Mouse (Mus musculus) left cerebral cortex, postnatal 25 days (tissue): ENCODE measurements at regions not wholly inside any gene's neighbourhood (a gene's known extent, or its start where the extent isn't known, plus 50 kb on each side); places are given as distances from the start of the nearest gene placed in this dataset.
A peak's percentile ranks its signal among the peaks of the same experiment; 100 is the strongest.

Experiments used
- DNase-seq, 2 experiments: peaks; one replicate each; pipeline ENCODE4 v3.0.0; 2022; ENCODE audit warnings: low spot score in 2 of 2, mixed read lengths in 1 of 2
- intact Hi-C: fragments of 180-260 bp; cut with DNase I; formaldehyde crosslinking; loops from one replicate; pipeline ENCODE4 v1.15.1; 2025

DNA sequence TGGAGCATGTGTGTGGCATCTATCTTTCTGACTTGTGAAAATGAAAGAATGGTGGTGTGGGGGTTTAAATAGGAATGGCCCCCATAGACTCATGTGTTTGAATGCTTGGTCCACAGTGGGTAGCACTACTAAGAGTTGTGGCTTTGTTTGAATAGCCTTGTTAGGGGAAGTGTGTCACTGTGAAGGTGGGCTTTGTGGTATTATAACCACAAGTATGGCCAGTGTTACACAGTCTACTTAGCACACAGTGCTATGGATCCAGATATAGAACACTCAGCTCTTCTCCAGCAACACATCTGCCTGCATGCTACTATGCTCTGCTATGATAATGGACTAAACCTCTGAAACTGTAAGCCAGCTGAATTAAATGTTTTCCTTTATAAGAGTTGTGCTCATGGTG is 184.9 kb downstream of the Gm11361 start:
- intact Hi-C loops: no loop called here
- no peak for DNase-seq

DNA sequence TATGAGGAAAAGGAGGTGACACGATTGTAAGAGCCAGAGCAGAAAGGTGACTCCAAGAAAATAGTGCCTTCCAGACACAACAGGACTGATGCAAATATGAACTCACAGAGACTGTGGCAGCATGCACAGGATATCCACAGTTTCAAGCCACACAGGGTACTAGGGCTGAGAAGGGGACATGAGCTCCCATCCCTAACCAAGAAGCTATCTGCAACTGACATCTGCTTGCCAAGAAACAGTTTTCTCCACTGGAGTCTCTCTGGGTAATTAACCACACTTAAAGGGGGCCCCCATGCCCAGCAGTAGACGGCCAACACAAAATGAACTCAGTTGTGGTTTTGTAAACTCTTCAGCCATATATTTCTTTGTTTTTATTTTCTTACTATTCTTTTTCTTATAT is 176.1 kb downstream of the Gm11361 start:
- intact Hi-C loops: no loop called here
- DNase-seq: no peak

GRCm38 (mm10) chr13:28432017-28432416 is 174.7 kb downstream of the Gm11361 start:
- no peak for DNase-seq

DNA sequence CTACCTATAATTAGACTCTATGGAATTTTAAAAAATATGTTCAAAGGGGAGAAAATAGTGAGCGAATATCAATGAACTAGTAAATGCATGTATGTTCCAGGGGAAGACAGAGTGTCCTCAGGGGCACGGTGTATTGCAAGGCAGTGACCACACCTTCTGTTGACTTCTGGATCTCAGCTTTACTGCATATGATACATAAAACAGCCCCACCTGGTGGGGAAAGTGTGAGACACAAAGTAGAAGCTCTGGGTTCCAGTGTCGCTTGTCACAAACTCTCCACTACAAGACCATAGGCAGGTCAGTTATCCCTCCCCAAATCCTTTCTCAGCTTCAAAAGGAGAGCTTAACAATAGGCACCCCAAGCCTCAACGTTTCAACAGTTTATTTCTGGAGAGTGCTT is 168.8 kb downstream of the Gm11361 start:
- no peak for DNase-seq

More at GRCm38 (mm10) chr13:28432017-28432416, 174.7 kb downstream of the Gm11361 start:
- intact Hi-C loops: no loop called here

GRCm38 (mm10) chr13:28425116-28425515 is 167.8 kb downstream of the Gm11361 start:
- no peak for DNase-seq
- intact Hi-C loops: no loop called here

More for the DNA sequence above, 168.8 kb downstream of the Gm11361 start:
- intact Hi-C loops: no loop called here

- intact Hi-C loops: no loop called here
- DNase-seq: no peak
Observed at GRCm38 (mm10) chr13:28424446-28425059, 167.2 kb downstream of the Gm11361 start.

DNA sequence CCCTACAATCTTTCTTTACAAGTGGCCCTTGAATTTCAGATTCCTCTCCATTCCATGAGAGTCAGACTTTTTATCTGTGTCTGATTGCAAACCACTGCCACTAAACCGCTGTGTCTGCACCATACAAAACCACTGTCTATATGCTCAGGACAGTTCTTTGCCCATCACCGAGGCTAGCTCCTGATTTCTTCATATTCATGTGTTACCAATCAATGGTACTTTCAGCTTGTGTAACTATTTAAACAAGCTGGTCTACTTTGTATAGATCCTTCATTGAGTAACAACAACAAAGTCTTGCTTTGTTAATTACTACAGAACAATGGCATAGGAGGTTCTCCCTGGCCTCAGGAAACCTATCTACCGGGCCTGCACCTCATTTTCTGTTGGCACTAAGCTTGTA is 164.0 kb downstream of the Gm11361 start:
- intact Hi-C loops: no loop called here
- DNase-seq: no peak

DNA sequence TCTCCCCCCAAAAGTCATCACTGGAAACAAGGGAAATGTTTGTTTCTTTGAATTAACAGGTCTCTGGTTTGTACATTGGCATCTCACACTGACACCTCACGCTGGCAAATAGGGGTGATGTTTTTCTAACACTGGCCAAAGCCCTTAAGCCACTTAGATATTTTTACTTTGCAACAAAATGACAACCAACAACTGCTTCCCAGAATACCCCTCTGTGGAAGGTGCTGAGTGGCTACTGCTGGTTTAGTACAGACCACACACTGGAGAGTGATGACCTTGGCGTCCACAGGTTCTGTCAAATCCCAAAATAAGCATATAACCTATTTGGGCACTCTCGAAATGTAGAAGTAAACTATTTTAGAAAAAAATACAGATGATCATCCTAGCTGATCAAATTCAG is 163.3 kb downstream of the Gm11361 start:
- no peak for DNase-seq
- intact Hi-C loops: loop anchor here (1.0 kb wide), 1 partner anchor 594 kb away; no protein-coding TSS in a partner anchor

DNA sequence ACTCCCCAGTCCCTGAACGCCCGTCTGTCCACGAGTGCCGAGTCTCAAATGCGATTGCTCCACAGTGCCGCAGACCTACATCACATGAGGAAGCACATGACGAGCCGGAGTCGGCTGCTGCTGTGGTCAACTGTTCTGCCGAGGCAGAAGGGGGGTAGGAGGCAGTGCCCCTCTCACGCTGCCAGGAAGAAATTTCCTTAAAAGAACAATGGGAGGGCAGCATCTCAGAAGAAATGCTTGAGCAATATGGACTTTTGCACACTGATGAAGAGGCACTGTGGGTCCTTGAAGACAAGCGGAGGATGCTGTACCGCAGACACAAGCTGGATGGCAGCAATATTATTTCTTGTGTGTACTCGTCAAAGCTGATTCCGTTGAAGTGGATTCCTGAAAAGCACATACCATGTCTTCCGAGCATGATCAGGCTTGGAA is 162.6 kb downstream of the Gm11361 start:
- intact Hi-C loops: loop anchor here (1.0 to 5.0 kb wide), 4 partner anchors 297 to 1415 kb away; no protein-coding TSS in a partner anchor

DNA sequence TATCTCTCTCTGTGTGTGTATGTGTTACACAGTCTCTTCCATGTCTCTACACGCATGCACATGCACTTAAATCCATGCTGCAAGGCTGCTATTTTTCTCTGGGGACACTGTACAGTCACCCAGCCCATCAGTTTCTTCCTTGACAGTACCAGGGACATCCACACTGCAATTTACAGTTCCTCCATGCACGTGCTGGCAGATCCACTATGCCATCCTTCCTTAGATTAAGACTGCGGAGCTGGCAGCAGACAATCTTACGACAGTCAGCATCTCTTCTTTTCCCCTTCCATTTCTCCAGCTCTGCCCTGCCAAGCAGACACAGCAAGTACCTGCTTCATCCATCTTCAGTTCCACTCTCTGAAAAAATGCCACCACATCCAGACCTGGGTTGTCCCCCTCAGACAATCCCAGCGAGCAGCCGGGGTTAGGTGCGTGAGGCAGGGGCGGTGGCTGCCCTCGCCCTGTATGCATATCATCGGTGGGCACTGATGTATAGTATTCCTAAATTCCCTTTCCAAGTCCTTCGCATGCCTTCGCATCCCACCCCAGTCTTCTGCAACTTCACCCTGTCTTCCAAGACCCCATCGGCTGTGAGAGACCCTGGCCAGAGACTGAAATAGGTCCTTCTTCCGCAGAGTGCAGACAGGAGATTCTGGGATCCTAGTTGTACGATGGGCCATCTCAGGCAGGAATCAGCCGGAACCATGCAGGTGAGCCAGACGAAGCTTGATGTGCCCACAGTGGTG is 161.8 kb downstream of the Gm11361 start:
- intact Hi-C loops: loop anchor here (1.0 to 5.0 kb wide), 4 partner anchors 298 to 1416 kb away; no protein-coding TSS in a partner anchor
- DNase-seq: peak; percentile 40 to 41

More for the DNA sequence above, 162.6 kb downstream of the Gm11361 start:
- DNase-seq: peak; percentile 88 to 96

- peak; percentile 53 to 68 for DNase-seq
- intact Hi-C loops: loop anchor here (1.0 to 5.0 kb wide), 3 partner anchors 299 to 1417 kb away; no protein-coding TSS in a partner anchor
Observed at GRCm38 (mm10) chr13:28417929-28418881, 160.9 kb downstream of the Gm11361 start.

DNA sequence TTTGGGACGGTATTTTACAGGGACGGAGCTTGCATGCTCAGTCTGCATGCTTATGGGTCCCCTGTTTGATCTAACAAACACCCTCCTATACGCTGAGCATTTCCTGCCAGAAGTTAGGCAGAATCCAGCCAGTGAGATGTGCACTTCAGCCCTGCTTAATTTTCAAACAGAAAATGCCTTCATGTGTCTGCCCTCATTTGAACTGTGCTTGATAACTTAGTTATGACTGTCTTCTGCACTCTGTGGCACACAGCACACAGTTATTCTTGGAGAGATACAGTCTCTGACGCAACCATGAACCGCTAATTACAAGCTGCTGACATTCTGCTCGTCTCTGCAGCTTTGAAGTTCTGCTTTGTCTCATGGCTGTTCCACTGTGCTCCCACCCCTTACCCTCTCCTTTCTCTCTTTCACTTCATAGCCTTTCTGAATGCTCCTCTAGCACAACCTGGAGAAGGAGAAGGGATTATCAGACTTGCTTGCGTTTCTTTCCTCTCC is 160.2 kb downstream of the Gm11361 start:
- intact Hi-C loops: loop anchor here (5.0 kb wide), 1 partner anchor 300 kb away; no protein-coding TSS in a partner anchor
- DNase-seq: peak; percentile 61 to 69

- peak; percentile 50 to 59 for DNase-seq
- intact Hi-C loops: loop anchor here (5.0 kb wide), 1 partner anchor 300 kb away; no protein-coding TSS in a partner anchor
Observed at GRCm38 (mm10) chr13:28416887-28417286, 159.6 kb downstream of the Gm11361 start.

- DNase-seq: peak; percentile 65 to 90
- intact Hi-C loops: loop anchor here (5.0 kb wide), 1 partner anchor 301 kb away; no protein-coding TSS in a partner anchor
Observed at GRCm38 (mm10) chr13:28416231-28416630, 158.9 kb downstream of the Gm11361 start.

DNA sequence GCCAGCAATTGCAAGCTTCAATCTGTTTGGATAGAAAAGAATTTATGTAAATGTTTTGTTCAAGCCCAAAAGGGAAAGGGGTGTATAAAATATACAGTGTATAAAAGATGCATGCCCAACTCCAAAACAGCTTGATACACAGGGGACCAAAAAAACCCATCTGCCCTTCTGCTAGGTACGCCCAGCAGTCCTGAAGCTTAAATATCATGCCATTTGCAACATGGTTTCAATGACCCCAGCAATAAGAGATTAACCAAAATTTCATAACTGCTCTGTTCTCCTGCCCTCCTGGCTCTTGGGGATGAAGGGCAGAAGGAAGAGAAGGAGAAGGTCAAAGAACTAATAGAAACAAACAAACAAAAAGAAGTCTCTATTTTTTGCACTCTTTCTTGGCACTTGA is 158.4 kb downstream of the Gm11361 start:
- DNase-seq: peak in 1 of 2 experiments; percentile 14
- intact Hi-C loops: loop anchor here (5.0 kb wide), 1 partner anchor 302 kb away; no protein-coding TSS in a partner anchor

DNA sequence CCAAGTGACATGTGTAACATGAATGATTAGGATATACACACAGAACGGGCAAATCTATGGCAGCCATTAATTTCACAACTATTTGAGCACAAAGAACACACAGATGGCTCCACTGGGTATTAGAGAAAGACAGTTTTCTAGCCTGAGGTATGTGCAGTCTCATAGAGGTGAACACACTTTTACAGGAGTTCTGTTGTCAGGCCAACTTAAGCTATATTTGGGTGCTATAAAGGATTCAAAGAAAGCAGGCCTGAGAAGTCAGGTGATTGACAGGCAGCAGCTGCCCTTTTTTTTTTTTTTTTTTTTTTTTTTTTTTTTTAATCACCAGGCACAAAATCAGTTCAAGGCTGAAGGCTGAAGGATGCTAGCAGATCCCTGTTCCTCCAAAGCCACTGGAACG is 153.0 kb downstream of the Gm11361 start:
- intact Hi-C loops: no loop called here
- no peak for DNase-seq

- no peak for DNase-seq
- intact Hi-C loops: no loop called here
Observed at GRCm38 (mm10) chr13:28409609-28409902, 152.2 kb downstream of the Gm11361 start.

- no peak for DNase-seq
- intact Hi-C loops: no loop called here
Observed at GRCm38 (mm10) chr13:28408868-28409608, 151.7 kb downstream of the Gm11361 start.

DNA sequence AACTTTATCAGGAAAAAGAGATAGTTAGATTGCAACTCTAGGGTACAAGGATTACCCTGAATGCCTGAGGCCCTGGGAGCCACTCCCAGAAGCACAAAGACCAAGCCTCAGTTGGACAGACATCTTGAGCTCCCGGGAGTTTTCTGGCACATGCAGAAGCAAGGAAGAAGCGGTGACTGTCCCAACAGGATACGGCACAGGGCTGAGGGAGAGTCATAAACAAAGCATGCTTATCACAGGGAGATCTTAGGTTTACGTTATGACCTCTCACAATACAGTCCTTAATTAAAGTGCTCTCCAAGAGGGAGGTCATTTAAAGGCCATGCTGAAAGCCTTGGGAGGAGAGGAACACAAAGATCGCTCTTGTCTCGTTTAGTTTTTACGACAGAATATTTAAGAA is 143.1 kb downstream of the Gm11361 start:
- DNase-seq: no peak
- intact Hi-C loops: no loop called here
